Mouse (Mus musculus) kidney, adult 9 months (tissue): ENCODE results near the gene Hes5.

Experiments
- DNase-seq: peaks from one replicate; pipeline ENCODE4 v3.0.0; 2022

Gene Hes5

DNA sequence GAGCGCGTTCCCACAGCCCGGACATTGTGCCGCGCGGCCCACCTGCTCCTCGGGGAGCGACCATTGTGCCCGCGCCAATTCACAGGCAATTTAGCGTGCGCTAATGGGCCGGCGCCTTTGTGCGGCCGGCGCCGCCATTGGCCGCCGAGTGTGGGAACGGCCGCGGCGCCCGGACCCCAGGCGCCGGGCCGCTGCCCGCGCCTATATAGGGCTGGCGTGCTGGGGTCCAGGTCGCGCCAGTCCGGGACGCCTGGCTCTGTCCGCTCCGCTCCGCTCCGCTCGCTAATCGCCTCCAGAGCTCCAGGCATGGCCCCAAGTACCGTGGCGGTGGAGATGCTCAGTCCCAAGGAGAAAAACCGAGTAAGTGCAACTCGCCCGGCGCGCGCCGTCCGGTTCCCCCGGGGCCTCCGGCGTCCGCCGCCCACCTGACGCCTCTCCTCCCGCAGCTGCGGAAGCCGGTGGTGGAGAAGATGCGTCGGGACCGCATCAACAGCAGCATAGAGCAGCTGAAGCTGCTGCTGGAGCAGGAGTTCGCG, at the start of gene Hes5:
Gene Hes5, plus strand, starts transcription at position 234 of the 536 bp plus-strand sequence.
- no peak for DNase-seq

DNA sequence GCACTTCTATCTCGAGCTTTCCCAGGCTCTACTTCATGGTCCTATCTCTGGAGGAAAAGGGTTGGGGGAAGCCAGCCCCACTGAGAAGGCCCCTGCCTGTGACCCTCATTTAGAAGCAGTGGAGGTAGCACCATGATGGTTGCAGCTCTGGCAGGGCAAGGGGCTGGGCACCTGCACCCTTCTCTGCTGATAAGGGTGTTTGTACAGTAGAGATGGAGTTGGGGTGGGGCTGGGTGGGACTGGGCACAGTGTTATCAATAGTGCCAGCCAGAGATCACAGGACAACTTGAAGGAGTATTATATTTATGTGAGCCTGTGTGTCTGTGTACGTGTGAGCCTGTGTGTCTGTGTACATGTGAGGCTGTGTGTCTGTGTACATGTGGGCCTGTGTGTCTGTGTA, 49.1 kb upstream of the Hes5 start:
- no peak for DNase-seq

- no peak for DNase-seq
Measured at GRCm38 (mm10) chr4:154913845-154914244, 46.9 kb upstream of the Hes5 start.

- no peak for DNase-seq
Measured at GRCm38 (mm10) chr4:154914252-154914651, 46.5 kb upstream of the Hes5 start.

DNA sequence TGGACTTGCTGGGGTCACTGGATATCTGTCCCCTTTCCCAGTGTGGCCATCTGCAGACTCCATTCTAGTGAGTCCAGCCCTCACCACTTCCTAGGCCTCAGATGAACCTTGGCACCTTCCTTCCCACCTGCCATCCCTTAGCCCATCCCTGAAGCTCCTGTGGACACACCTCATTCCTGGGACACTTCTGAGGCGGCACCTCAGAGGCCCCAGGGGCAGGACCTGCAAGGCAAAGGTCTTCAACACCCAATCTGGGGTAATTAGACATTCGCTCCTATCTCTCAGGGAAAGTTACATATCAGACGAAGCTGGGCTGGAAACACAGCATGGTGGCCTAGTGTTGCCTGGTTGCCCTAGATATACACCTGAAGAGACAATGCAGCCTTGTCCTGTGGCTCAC, 46.0 kb upstream of the Hes5 start:
- peak; percentile 72 for DNase-seq

- DNase-seq = peak; percentile 49
Measured at GRCm38 (mm10) chr4:154915286-154915685, 45.4 kb upstream of the Hes5 start.

GRCm38 (mm10) chr4:154916662-154917061, 44.1 kb upstream of the Hes5 start:
- no peak for DNase-seq

GRCm38 (mm10) chr4:154922291-154922690, 38.4 kb upstream of the Hes5 start:
- DNase-seq = no peak

GRCm38 (mm10) chr4:154922931-154923330, 37.8 kb upstream of the Hes5 start:
- DNase-seq = no peak

GRCm38 (mm10) chr4:154925413-154925812, 35.3 kb upstream of the Hes5 start:
- DNase-seq = no peak

- DNase-seq = no peak
Measured at GRCm38 (mm10) chr4:154926969-154927898, 33.5 kb upstream of the Hes5 start.

DNA sequence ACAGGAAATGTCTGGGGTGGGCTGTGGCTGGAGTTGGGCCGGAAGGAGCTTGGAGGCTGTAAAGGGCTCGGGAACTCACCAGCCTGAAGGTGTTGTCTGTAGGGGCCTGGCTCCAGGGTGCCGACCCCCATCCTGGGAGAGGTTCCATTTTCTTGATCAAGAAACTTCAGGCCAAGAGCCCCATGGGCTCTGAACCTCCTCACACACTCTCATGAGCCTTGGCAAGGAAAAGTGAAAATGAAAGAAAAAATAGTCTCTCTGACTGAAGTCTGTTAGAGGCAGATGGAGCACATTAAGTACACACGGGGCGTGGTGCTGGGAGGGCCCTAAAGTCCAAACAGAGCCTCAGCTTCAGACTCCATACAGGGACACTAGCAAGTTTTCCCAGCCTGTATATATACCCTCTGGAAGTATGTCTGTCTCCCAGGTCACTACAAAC, 32.8 kb upstream of the Hes5 start:
- DNase-seq = peak; percentile 49

GRCm38 (mm10) chr4:154928395-154929087, 32.2 kb upstream of the Hes5 start, which contains the start of gene Tnfrsf14:
Tnfrsf14 (minus strand) TSS chr4:154928563.
- DNase-seq = no peak

DNA sequence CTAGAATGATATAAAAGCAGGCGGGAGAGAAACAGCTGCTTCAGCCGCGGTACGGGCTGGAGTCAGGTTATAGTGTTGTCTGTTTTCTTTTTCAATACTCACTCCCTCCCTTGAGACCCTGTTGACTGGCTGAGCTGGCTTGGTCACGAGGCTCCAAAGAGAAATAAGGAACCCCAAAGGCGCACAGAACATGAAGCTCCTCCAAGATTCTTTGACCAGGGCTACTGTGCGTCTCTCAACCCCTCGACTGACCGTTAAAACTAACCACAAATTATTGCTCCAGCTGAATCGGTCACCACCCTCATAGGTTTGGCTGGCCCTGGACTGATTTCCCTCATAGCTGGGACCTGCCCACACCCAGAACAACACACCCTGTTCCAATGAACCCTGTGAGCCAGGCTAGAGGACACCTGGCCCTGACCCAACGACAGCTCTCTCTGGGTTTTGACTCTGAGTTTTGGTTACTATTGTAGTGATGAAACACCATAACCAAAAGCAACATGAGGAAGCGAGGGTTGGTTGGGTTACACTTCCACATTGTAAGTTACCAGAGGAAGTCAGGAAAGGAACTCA, 31.5 kb upstream of the Hes5 start:
- DNase-seq = peak; percentile 40

DNA sequence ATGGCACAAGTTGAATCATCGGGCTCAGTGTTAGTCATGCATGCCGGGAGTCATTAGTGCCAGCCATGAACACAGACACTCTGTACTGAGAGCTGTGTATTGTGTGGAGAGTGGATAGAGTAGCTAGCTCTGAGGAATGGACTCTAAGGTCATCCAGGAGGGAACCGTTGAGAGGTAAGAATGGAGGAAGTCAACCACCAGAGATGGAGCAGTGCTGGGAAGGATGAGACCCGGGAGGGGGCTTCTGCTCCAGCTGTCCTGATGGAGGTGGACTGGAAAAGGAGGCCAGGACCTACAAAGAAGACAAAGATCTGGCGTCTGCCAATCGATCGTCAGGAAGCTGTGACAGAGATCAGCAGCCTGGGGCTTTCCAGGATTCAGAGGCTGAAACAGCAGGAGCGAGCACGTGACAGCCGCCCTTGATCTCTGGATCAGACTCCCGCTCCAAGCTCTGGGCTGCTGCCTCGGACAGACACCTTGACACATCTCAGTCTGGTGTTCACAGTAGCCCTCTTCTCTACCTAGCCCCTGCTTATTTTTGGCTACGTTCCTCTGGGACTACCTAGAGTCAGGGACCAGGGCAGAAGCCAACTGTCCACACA, 27.3 kb upstream of the Hes5 start:
- DNase-seq = no peak

GRCm38 (mm10) chr4:154934800-154935199, 25.9 kb upstream of the Hes5 start:
- DNase-seq = no peak

DNA sequence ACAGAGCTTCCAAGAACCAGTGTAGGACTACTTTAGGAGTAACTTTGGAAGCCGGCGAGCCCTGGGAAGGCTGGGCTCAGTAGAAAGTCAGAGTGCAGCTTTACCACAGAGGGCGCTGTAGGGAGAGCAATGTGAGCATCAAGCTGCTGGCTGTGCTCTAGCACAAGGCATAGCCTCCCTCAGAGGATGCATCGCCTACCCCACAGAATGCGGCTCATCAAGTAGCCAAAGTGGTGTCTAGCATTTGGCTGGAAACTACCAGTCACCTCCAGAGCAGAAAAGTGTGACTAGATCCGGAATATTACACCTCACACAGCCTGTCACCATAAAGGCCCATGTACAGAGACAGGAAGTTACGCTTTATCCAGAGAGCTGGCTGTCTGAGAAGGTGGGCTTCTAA, 24.9 kb upstream of the Hes5 start:
- no peak for DNase-seq

DNA sequence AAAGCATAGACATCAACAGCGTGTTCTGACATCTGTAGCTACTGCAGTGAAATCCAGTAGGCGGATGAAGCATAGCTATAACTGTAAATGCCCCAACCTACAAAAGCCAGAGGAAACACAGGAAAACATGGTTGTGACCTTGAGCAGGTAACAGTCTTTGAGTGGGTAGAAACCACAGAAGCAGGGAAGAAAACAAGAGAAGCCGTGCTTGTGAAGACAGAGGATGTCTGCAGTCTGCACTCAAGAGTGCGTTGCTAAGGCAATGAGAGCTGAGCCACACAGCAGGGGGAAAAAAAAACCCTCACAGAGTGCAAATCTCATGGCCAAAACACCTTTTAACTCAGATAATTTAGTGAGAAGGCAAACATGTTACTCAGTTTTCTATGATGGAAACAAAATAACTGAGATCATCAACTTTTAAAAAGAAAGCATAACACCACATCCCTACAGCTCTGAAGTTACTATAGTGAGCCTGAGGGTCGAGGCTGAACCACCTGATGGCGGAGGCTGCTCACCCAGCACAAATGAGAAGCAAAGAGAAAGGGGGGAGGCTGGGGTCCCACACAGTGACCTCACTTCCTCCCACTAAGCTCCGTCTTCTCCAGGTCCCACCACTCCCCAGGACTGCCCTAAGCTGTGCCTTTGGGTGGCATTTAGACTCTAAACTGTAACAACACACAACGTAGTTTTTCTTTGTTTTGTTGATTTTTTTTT, 24.0 kb upstream of the Hes5 start:
- no peak for DNase-seq

DNA sequence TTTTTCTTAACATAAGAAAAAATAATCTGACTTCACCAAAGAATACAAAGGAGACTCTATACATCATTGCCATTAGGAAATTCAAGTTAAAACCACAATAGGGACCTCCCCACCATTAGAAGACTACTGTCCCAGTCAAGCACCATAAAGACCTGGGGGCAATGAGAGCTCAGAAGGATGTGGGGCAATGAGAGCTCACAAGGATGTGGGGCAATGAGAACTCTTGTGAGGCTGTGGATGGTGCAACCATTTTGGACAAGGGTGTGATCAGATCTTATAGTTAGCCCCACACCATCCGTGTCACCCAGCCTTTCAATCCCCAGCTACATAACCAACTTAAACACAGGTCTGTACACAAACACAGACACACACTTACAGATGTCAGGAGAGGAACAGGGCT, 23.0 kb upstream of the Hes5 start:
- DNase-seq = no peak

DNA sequence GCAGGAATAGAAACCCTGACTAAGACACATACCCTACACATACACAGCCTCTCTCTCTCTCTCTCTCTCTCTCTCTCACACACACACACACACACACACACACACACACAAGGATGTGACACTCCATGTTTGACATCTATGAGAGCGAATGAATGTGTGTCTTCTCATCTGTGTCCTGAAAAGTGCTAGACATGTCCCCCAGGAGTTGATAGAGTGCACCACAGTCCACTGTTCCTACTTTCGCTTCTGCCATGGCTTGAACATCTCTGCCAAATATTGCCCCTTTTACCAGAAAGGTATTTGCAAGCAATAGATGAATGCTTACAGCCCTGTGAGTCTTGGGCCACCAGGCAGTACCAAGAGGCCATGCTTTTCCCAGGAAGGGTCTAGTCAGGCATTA, 20.6 kb upstream of the Hes5 start:
- DNase-seq = no peak

- no peak for DNase-seq
Measured at GRCm38 (mm10) chr4:154941831-154942230, 18.9 kb upstream of the Hes5 start.

DNA sequence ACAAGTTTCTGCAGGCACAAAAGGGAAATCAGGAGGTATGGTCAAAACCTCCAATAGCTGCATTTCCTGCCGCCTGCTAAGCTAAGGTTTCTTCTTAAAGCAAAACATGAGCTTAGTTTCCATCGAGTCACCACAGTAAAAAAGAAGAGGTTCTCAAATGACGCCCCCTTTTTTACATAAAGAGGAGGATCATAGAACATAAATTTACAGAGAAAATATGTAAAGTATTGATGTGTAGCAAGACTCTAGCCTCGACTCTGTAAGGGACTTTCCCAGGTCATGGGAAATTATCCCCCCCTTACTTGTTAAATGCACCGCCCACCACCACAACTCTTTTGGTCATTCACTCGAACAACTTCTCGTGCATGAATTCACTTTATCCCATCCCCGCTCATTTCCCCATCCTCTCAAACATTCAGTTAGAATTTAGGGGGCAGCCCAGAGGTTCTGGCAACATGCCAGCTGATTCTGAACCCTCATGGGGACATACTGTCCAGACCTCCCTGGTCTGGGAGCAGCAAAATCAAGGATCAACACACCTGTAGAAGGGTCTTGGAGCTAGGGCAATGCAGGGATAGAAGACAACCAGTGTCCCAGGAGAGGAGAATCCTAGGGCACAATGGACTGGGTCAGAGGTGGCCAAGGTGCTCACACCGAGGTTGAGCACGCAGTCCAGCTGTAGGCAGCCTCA, 17.9 kb upstream of the Hes5 start:
- no peak for DNase-seq
